Mouse (Mus musculus): ENCODE results near the gene Stx4a.
"Not testable (repeated sequence)": the region's sequence is repeated elsewhere in the genome, so short reads cannot be mapped to it uniquely, and the experiment has no call there.

The Stx4a gene

GRCm38 (mm10) chr7:127815116-127815665, 8.9 kb upstream of the Stx4a start:
- no peak for DNase-seq (ENCODE audit: low spot score)

DNA sequence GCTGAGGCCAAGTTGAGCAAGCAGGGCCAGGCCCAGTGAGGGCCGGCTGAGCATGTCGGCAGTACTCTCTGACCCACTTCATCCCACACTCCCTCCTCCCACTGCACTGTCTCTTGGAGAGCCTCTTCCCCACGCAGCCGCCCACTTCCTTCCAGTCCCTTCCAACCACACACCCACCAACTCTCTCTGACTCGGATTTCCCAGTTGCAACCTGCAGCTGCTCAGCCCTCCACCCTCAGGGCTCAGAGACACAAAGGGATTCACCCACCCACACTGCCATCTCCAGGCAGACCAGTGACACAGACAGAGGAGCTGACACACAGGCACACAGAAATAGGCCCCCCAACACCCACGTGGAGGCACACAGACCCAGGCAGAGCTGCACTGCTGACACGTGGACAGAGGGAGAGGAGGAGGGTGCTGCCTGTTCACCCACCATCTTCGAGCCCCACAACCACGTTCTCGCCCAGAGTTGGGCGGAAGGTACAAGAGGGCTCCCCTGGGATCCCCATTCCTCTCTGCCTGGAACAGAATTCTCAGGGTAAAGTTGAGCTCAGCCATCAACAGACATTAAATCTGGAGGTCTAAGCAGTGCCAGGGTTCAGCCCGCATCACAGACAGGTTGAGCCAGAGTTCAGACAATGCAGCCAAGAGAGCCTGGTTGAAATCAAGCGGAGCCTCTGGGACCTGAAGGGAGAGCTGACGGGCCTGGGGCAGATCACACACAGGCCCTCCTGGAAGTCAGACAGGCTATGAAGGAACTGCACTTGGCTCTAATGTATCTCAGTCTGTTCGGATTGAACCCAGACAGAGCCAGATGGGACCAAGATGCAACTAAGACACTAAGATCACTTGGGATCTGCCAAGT, 7.9 kb upstream of the Stx4a start:
- no peak for DNase-seq (ENCODE audit: low spot score)

- DNase-seq (ENCODE audit: low spot score), result no peak
Observed at GRCm38 (mm10) chr7:127817053-127817452, 7.0 kb upstream of the Stx4a start.

DNA sequence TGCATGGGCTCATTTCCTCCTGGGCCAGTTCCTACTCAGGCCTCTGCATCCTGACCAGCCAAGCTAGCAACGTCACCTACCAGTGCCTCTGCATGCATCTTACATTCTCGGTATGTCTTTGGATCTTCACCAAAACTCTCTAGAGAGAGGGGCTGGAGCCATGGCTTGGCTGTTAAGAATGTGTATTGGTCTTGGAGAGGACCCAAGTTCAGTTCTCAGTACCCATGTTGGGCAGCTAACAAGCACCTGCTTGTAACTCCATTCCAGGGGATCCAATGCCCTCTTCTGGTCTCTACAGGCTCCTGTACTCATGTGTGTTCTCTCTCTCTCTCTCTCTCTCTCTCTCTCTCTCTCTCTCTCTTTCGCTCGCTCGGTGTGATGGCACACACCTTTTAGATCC, 6.3 kb upstream of the Stx4a start:
- no peak for DNase-seq (ENCODE audit: low spot score)

DNA sequence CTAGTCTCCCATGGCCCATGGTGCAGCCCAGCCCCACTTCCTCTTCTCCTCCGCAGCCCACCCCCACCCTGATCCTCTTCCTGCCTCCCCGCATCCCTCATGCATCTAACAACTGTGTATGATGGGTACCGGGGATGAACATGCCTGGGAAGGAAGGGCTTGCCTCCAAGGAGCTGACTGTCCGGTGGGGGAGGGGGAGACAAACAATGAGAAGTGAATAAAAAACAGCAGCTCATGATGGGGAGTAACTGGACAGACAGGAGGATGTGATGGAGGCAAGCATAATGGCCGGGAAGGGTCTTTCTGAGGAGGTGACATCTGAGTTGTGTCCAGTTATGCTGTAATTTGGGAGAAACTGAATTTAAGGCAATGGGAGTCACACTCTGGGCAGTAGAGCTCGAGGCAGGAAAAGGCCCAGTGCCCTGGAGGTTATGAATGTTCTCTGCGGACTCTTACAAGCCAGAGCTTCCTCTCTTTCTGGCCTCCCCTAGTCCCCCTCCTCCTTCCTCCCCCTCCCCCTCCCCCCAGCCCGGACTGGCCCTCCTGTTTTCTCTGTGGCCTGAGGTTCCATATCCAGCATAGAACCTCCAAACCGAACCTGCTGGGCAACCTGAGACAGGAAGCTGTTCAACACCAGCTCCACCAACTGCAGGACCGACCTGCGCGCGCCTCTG, 3.1 kb upstream of the Stx4a start:
- no peak for DNase-seq (ENCODE audit: low spot score)

DNA sequence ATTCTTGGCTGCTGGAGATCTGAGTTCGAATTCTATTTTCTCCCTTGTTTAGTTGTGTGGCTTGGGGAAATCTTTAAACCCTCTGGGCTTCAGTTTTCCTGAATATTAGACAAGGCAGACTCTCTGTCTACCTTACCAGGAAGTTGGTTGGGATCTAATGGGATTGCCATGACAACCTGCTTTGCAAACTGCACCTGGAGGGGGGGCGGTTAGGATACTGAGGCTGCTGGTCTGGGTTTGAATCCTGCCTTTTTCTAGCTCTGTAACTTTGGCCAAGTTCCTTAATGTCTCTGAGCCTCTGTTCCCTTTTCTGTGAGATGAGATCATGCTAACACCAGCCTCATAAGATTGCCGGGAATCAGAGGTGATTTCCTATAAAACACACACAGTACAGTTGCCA, 1.6 kb upstream of the Stx4a start:
- DNase-seq (ENCODE audit: low spot score), result no peak

DNA sequence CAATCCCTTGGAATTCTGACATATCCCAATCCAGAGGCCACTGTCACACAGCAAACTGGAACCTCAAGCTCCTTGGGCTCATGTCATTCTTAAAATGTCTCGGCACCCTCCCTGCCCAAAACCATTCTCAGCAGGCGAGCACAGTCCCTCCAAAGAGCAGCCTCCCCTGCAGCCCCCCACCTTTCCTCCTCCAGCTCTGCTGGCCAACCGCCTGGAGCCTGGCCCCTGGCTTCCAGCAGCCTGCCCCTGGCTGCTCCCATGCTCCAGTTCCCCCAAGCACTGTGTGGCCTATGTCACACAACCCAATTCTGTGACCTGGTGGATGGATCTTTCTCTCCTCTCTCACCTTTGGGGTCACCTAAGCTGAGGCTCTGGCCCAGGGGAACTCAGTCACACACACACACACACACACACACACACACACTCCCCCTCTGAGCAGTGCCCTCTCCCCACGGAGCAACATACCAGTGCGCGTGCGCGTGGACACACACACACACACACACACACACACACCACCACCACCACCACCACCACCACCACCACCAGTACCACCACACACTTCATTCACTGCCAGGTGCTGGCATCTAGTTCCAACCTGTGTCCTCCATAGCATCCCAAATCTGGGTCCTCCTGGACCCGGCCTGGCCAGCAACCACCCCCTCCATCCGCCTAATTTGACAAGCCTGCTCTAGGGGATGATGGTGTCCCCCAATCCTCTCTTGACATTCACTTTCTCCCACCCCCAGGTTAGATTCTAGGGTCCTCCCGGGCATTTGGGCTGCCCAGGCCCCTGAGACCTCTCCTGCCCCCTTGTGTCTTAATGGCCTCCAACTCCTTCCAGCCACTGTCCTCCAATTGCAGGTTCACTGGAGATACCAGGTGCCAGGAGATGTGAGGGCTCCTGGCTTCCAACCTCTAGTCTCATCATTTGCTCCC, 590 bp upstream of the Stx4a start:
- DNase-seq (ENCODE audit: low spot score), result no peak

GRCm38 (mm10) chr7:127835550-127835949, 11.5 kb downstream of the Stx4a start:
- no peak for DNase-seq (ENCODE audit: low spot score)

DNA sequence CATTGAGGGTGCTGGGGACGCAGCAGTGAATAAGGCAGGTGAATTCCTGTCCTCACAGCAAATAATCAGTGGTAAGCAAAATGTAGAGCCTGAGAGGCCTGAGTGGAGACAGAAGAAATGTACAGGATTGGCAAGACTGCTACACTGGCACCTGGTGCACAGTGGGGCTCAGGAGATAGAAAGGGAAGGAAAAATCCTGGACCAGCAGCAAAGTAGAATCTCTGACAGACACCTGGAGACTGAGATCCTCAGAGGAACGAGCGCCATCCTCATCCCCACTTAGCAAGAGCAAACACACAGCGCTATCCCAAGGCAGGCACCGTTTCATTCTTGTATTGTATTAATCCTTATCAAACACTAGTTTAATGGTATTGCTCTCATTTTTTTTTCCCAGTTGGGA, 13.4 kb downstream of the Stx4a start:
- DNase-seq (ENCODE audit: low spot score), result no peak

- DNase-seq (ENCODE audit: low spot score), result not testable (repeated sequence)
Observed at GRCm38 (mm10) chr7:127837878-127838277, 13.8 kb downstream of the Stx4a start.

- not testable (repeated sequence) for DNase-seq (ENCODE audit: low spot score)
Observed at GRCm38 (mm10) chr7:127840031-127840430, 15.9 kb downstream of the Stx4a start.

GRCm38 (mm10) chr7:127840886-127841285, 16.8 kb downstream of the Stx4a start:
- no peak for DNase-seq (ENCODE audit: low spot score)

- peak; percentile 82 for DNase-seq (ENCODE audit: low spot score)
Observed at GRCm38 (mm10) chr7:127841340-127842000, 17.4 kb downstream of the Stx4a start.

GRCm38 (mm10) chr7:127842001-127842718, 18.1 kb downstream of the Stx4a start:
- DNase-seq (ENCODE audit: low spot score), result no peak

GRCm38 (mm10) chr7:127849973-127850875, 26.1 kb downstream of the Stx4a start:
- DNase-seq (ENCODE audit: low spot score), result no peak

- no peak for DNase-seq (ENCODE audit: low spot score)
Observed at GRCm38 (mm10) chr7:127850906-127851305, 26.8 kb downstream of the Stx4a start.

DNA sequence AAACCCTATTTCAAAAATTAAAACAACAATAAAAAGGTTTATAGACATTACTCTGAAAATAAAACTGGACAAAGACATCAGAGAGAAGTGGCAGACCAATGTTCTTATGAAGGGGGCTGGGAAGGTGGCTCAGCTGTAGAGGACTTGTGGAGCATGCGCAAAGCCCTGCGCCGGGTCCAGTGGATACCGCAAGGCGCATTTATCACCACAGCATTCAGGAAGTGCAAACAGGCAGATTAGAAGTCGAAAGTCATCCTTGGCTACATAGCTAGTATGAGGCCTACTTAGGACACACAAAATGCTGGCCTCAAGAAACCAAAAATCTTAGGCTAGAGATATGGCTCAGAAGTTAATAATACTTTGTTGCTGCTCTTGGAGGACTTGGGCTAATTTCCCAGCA, 34.2 kb downstream of the Stx4a start:
- no peak for DNase-seq (ENCODE audit: low spot score)

- DNase-seq (ENCODE audit: low spot score), result no peak
Observed at GRCm38 (mm10) chr7:127866434-127866833, 42.3 kb downstream of the Stx4a start.

DNA sequence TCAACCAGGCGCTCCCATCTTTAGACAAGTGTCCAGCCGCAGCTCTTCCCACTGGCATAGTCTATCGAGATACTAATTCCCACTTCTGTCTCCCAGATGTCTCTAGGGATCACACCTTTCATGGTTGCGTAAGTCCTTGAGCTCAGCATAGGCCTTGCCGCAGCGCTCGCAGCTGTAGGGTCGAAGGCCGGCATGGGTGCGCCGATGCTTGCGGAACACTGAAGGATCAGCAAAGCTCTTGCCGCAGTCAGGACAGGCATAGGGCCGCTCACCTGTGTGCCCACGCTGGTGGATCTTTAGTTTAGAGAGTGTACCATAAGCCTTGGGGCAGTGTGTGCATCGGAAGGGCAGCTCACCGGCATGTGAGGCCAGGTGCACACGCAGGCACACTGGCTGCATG, 43.5 kb downstream of the Stx4a start:
- no peak for DNase-seq (ENCODE audit: low spot score)
